Mouse (Mus musculus) CD4-positive, CD25-positive, alpha-beta regulatory T cell, adult 2 months (primary cell): ENCODE data around the gene Zfp715.
"Not testable (repeated sequence)": the region's sequence is repeated elsewhere in the genome, so short reads cannot be mapped to it uniquely, and the experiment has no call there.

ENCODE experiments used
- DNase-seq: peaks from one replicate; pipeline ENCODE4 v3.0.0-alpha.2; 2012; ENCODE audit warnings: low read depth, low spot score

Zfp715 gene

DNA sequence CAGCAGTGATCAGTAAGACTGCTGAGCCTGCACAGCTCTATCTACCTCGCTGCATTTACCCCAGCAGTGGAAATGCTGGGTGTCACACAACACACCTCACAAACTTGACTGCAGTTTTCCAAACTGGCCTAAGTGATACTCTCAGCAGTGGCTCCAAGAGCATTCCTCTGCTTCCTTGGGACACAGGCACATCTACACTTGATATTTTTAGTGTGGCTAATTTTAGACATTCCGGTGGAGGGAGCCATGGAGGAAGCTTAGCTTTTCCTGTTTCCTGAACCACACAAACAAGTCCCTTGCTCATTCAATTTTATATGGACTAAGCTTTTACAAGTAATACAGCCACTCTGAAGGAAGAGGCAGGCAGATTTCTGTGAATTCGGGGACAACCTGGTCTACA, 7.9 kb downstream of the Zfp715 start:
- no peak for DNase-seq

DNA sequence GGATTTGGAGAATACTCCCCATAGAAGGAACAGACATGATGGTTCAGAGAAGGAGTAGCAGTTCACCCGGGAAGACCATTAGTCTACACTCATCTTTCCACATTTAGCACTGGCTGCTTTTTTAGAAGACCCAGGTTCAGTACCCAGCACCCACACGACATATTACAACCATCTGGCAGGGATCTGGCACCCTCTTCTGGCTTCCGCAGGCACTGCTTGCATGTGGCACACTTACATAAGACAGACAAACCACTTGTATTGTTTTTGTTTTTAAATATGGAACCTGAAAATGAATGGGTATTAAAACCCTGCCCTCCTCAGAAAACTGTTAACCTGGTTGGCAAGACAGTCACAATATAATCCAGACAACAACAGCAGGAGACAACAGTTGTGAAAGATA, 21.6 kb downstream of the Zfp715 start:
- DNase-seq: no peak

GRCm38 (mm10) chr7:43282859-43283595, 30.1 kb downstream of the Zfp715 start:
- peak; percentile 76 for DNase-seq

DNA sequence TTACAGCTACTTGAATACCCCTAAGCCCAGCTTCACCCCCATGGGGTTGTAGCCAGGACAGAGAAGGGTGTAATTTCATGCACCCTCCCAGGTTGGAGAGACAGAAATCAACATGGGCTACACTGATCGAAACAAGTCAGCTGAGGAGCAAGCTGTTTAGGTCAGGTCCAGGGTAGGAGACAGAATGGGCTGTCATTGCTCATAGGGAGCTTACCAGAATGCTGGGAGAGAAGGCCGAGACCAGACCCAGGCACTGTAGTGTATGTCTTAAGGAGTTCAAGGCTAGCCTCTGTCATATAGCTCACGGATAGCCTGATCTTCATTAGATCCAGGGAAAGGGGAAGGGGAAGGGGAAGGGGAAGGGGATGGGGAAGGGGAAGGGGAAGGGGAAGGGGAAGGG, 30.6 kb downstream of the Zfp715 start:
- no peak for DNase-seq

GRCm38 (mm10) chr7:43277401-43277800, 35.7 kb downstream of the Zfp715 start:
- DNase-seq: no peak

DNA sequence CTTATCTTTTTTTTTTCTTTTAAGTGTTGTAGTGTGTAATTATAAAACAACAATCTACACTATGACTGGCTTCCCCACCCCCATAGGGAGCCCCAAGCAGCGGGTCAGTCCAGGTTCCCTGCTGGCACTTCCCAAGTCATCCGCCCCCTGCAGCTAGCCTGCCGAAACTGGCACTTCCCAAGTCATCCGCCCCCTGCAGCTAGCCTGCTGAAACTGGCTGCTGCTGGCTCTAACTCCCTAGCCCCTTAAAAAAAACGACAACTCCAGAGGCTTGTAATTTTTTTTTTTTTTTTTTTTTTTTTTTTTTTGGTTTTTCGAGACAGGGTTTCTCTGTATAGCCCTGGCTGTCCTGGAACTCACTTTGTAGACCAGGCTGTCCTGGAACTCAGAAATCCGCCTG, 36.9 kb downstream of the Zfp715 start:
- DNase-seq: not testable (repeated sequence)

GRCm38 (mm10) chr7:43273476-43273875, 39.6 kb downstream of the Zfp715 start:
- no peak for DNase-seq

DNA sequence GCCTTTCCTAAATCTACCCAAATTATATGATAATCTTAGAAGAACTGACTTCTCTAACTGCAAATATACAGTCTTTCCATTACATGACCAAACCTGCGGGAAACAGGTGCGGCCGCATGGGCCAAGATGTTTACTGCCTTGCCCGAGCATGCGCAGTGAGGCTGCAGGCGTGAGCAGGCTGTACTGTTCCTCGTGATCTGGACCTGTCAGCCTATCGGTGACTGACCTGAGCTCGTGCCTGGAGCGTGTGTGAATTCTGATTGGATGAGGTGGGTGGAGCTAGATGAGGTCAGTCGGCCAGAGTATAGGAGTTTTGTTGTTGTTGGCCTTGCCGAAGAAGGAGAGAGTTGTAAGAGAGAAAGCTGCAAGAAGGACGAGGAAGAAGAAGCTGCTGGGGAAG, 45.7 kb downstream of the Zfp715 start:
- not testable (repeated sequence) for DNase-seq

- DNase-seq: no peak
These were observed 59.6 kb downstream of the Zfp715 start for GRCm38 (mm10) chr7:43253540-43253939.

DNA sequence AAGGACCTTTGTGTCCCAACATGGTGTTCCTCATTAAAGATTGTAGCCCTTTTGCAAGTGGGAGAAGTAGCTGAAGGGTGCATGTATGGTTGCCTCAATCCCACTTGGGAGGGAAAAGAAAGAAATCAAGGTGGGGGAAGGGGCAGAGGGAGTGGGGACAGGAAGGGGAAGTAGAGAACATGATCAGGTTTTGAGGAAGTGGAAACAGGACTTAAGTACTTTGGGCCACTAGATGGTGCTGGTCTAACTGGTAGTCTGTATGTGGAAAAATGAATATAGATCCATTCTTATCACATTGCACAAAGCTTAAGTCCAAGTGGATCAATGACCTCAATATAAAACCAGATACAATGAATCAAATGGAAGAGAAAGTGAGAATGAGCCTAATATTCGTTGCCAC, 62.4 kb downstream of the Zfp715 start:
- DNase-seq: not testable (repeated sequence)
